Mouse (Mus musculus): ENCODE results near the gene Zbtb43. TPM values are rescaled to one million over a fixed set of nuclear protein-coding genes. Genes with fewer than 3 reads are reported as not detected.

Zbtb43 gene
- polyA plus RNA-seq (2015; fragmentation: Nextera tagmentation; extraction: Ambion mirVana): 17.7 and 18.2 TPM in 2 replicates

GRCm38 (mm10) chr2:33468466-33469097 is at the start of gene Zbtb43:
Zbtb43 (minus strand) TSS chr2:33468559.
- peak within 1 kb of the TSS; percentile 96 for H3K9ac ChIP-seq
- H3K9me3 ChIP-seq: 0 out of 2 replicates have a peak, but pooled peaks cover 4% of the 10 kb centered on the region
- H3K27me3 ChIP-seq: no peaks in the 10 kb centered on the region
- ATAC-seq (ENCODE audit: low FRiP score, low read depth): peak; percentile 95
- H3K4me2 ChIP-seq (replicated peaks): peak within 1 kb of the TSS; percentile 93
- H3K36me3 ChIP-seq: peaks cover 7% of the 10 kb centered on the region
- 5% methylated on average over 36 of the region's 36 CpGs for whole genome bisulfite sequencing
- H3K4me3 ChIP-seq: peak within 1 kb of the TSS; percentile 96
- H3K27ac ChIP-seq: no peak within 1 kb of the TSS
- H3K4me1 ChIP-seq: peaks cover 24% of the 10 kb centered on the region

- Histone ChIP-seq H3K36me3 (no peaks in the 10 kb centered on the region), H3K4me2 (replicated peaks) (peak overlapping the region; percentile 50), H3K9me3 (peaks cover 9% of the 10 kb centered on the region), H3K27ac (no peak overlapping the region), H3K4me1 (peaks cover 16% of the 10 kb centered on the region), H3K27me3 (peaks cover 48% of the 10 kb centered on the region), H3K4me3 (peak overlapping the region; percentile 5; the same call in 1 of the 2 replicates), H3K9ac (no peak overlapping the region)
- ATAC-seq (ENCODE audit: low FRiP score, low read depth): no peak
- 25% methylated on average over 19 of the region's 19 CpGs for WGBS
Observed at GRCm38 (mm10) chr2:33515856-33516255, 47.5 kb upstream of the Zbtb43 start.

GRCm38 (mm10) chr2:33515431-33515830 is 47.1 kb upstream of the Zbtb43 start:
- Histone ChIP-seq H3K27ac (no peak overlapping the region), H3K9ac (no peak overlapping the region), H3K36me3 (no peaks in the 10 kb centered on the region), H3K9me3 (peaks cover 9% of the 10 kb centered on the region), H3K4me3 (0 out of 2 replicates have a peak overlapping the region, but pooled peaks have one; percentile 5), H3K4me2 (replicated peaks) (peak overlapping the region; percentile 50), H3K4me1 (peaks cover 16% of the 10 kb centered on the region), H3K27me3 (peaks cover 48% of the 10 kb centered on the region)
- ATAC-seq (ENCODE audit: low FRiP score, low read depth): no peak; the same call in 1 of the 2 replicates
- WGBS: 61% methylated on average over 8 of the region's 8 CpGs

GRCm38 (mm10) chr2:33510791-33511190 is 42.4 kb upstream of the Zbtb43 start:
- peaks cover 9% of the 10 kb centered on the region for H3K4me1 ChIP-seq
- ATAC-seq (ENCODE audit: low FRiP score, low read depth): no peak
- WGBS: 90% methylated on average over 1 of the region's 1 CpGs

GRCm38 (mm10) chr2:33502602-33503001 is 34.2 kb upstream of the Zbtb43 start:
- peaks cover 8% of the 10 kb centered on the region for H3K27me3 ChIP-seq
- no peak for ATAC-seq (ENCODE audit: low FRiP score, low read depth)
- H3K4me2 ChIP-seq (replicated peaks): no peak overlapping the region
- WGBS: 31% methylated on average over 2 of the region's 2 CpGs
- no peak overlapping the region for H3K9ac ChIP-seq
- H3K27ac ChIP-seq: no peak overlapping the region
- H3K9me3 ChIP-seq: peaks cover 12% of the 10 kb centered on the region
- H3K4me3 ChIP-seq: no peak overlapping the region
- H3K36me3 ChIP-seq: no peaks in the 10 kb centered on the region
- no peaks in the 10 kb centered on the region for H3K4me1 ChIP-seq

More at GRCm38 (mm10) chr2:33510791-33511190, 42.4 kb upstream of the Zbtb43 start:
- Histone ChIP-seq H3K9me3 (no peaks in the 10 kb centered on the region), H3K4me3 (no peak overlapping the region), H3K27ac (no peak overlapping the region), H3K36me3 (no peaks in the 10 kb centered on the region), H3K9ac (no peak overlapping the region), H3K4me2 (replicated peaks) (no peak overlapping the region), H3K27me3 (peaks cover 18% of the 10 kb centered on the region)

GRCm38 (mm10) chr2:33498280-33498679 is 29.9 kb upstream of the Zbtb43 start:
- no peaks in the 10 kb centered on the region for H3K4me1 ChIP-seq
- H3K9ac ChIP-seq: no peak overlapping the region
- no peak overlapping the region for H3K4me3 ChIP-seq
- 0 out of 2 replicates have a peak, but pooled peaks cover 4% of the 10 kb centered on the region for H3K27me3 ChIP-seq
- H3K9me3 ChIP-seq: peaks cover 12% of the 10 kb centered on the region
- ATAC-seq (ENCODE audit: low FRiP score, low read depth): no peak
- no peaks in the 10 kb centered on the region for H3K36me3 ChIP-seq
- no peak overlapping the region for H3K27ac ChIP-seq
- H3K4me2 ChIP-seq (replicated peaks): no peak overlapping the region
- 72% methylated on average over 4 of the region's 4 CpGs for WGBS

- Histone ChIP-seq H3K9me3 (peaks cover 12% of the 10 kb centered on the region), H3K4me1 (no peaks in the 10 kb centered on the region), H3K9ac (no peak overlapping the region), H3K27me3 (peaks cover 5% of the 10 kb centered on the region; the same call in 1 of the 2 replicates), H3K27ac (no peak overlapping the region), H3K36me3 (no peaks in the 10 kb centered on the region), H3K4me2 (replicated peaks) (no peak overlapping the region), H3K4me3 (no peak overlapping the region)
- WGBS: 42% methylated on average over 3 of the region's 3 CpGs
- no peak for ATAC-seq (ENCODE audit: low FRiP score, low read depth)
Observed at GRCm38 (mm10) chr2:33495654-33496053, 27.3 kb upstream of the Zbtb43 start.

GRCm38 (mm10) chr2:33492041-33492440 is 23.7 kb upstream of the Zbtb43 start:
- H3K9ac ChIP-seq: no peak overlapping the region
- H3K4me1 ChIP-seq: peaks cover 11% of the 10 kb centered on the region
- H3K27ac ChIP-seq: no peak overlapping the region
- 86% methylated on average over 3 of the region's 3 CpGs for WGBS
- H3K36me3 ChIP-seq: no peaks in the 10 kb centered on the region
- no peak overlapping the region for H3K4me3 ChIP-seq
- no peak for ATAC-seq (ENCODE audit: low FRiP score, low read depth)
- peaks cover 11% of the 10 kb centered on the region; the same call in 1 of the 2 replicates for H3K27me3 ChIP-seq
- H3K4me2 ChIP-seq (replicated peaks): no peak overlapping the region
- no peaks in the 10 kb centered on the region; the same call in 1 of the 2 replicates for H3K9me3 ChIP-seq

GRCm38 (mm10) chr2:33489565-33489964 is 21.2 kb upstream of the Zbtb43 start:
- Histone ChIP-seq H3K27ac (no peak overlapping the region), H3K4me2 (replicated peaks) (no peak overlapping the region), H3K4me1 (peaks cover 13% of the 10 kb centered on the region), H3K36me3 (no peaks in the 10 kb centered on the region), H3K27me3 (peaks cover 20% of the 10 kb centered on the region; the same call in 1 of the 2 replicates), H3K4me3 (no peak overlapping the region), H3K9ac (no peak overlapping the region), H3K9me3 (no peaks in the 10 kb centered on the region)
- ATAC-seq (ENCODE audit: low FRiP score, low read depth): no peak
- 53% methylated on average over 10 of the region's 10 CpGs for WGBS

GRCm38 (mm10) chr2:33487332-33487731 is 19.0 kb upstream of the Zbtb43 start:
- Histone ChIP-seq H3K9me3 (no peaks in the 10 kb centered on the region), H3K9ac (peak overlapping the region; percentile 40; the same call in 1 of the 2 replicates), H3K4me3 (no peak overlapping the region), H3K4me1 (peaks cover 13% of the 10 kb centered on the region), H3K27me3 (peaks cover 20% of the 10 kb centered on the region; the same call in 1 of the 2 replicates), H3K27ac (peak overlapping the region; percentile 22; the same call in 1 of the 2 replicates), H3K36me3 (no peaks in the 10 kb centered on the region), H3K4me2 (replicated peaks) (0 out of 2 replicates have a peak overlapping the region, but pooled peaks have one; percentile 9)
- no peak for ATAC-seq (ENCODE audit: low FRiP score, low read depth)
- whole genome bisulfite sequencing: 47% methylated on average over 8 of the region's 8 CpGs

GRCm38 (mm10) chr2:33486866-33487265 is 18.5 kb upstream of the Zbtb43 start:
- Histone ChIP-seq H3K27me3 (peaks cover 20% of the 10 kb centered on the region; the same call in 1 of the 2 replicates), H3K36me3 (no peaks in the 10 kb centered on the region), H3K9me3 (no peaks in the 10 kb centered on the region), H3K4me3 (no peak overlapping the region), H3K9ac (no peak overlapping the region), H3K4me2 (replicated peaks) (0 out of 2 replicates have a peak overlapping the region, but pooled peaks have one; percentile 9), H3K4me1 (peaks cover 13% of the 10 kb centered on the region), H3K27ac (no peak overlapping the region)
- 7% methylated on average over 9 of the region's 9 CpGs for WGBS
- ATAC-seq (ENCODE audit: low FRiP score, low read depth): peak; percentile 60; the same call in 1 of the 2 replicates

GRCm38 (mm10) chr2:33477961-33478755 is 9.8 kb upstream of the Zbtb43 start:
- ATAC-seq (ENCODE audit: low FRiP score, low read depth): no peak
- no peaks in the 10 kb centered on the region for H3K9me3 ChIP-seq
- H3K4me3 ChIP-seq: no peak overlapping the region
- H3K36me3 ChIP-seq: no peaks in the 10 kb centered on the region
- no peaks in the 10 kb centered on the region for H3K27me3 ChIP-seq
- H3K4me1 ChIP-seq: 0 out of 2 replicates have a peak, but pooled peaks cover 6% of the 10 kb centered on the region
- 89% methylated on average over 10 of the region's 10 CpGs for WGBS
- H3K27ac ChIP-seq: no peak overlapping the region
- no peak overlapping the region for H3K4me2 ChIP-seq (replicated peaks)
- no peak overlapping the region for H3K9ac ChIP-seq
